Mouse (Mus musculus) adrenal gland, adult 10 weeks (tissue): ENCODE data around the gene Swi5. TPM values are rescaled to one million over a fixed set of nuclear protein-coding genes. Genes with fewer than 3 reads are reported as not detected.

Source experiments
- polyA plus RNA-seq: library from polyadenylated mRNA; stranded (reverse); fragments of 350-450 nt; fragmentation: Illumina TruSeq; extraction: RNeasy Lipid Tissue Mini Kit (QIAGEN cat#74804); gene quantifications from one replicate; pipeline ENCODE4 v1.2.3, GENCODE M21; 2014; ENCODE audit warnings: low read depth, low replicate concordance

The Swi5 gene
- polyA plus RNA-seq = 367 TPM

DNA sequence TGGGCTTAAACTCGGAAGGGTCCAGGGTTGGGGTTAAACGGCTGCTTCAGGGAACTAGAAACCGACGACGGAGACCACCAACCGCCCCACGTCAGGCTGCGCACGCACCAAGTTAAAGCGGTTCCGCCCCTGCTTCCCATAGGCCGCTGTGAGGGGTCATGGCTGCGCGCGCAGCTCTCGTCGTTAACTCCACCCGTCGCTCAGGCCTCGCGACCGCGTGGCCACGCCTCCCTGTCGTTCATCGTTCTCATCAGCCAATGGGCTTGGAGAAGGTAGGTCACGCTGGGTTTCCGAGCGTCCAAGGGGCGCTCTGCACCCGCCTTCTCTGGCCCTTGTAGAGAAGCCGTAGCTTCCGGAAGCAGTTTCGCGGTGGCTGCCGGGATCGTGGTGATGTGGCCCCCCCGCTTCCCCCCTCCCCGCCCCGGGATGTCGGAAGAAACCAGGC lies at the start of gene Swi5:
Swi5 (minus strand) TSS at position 153 of the 445 bp plus-strand sequence.

DNA sequence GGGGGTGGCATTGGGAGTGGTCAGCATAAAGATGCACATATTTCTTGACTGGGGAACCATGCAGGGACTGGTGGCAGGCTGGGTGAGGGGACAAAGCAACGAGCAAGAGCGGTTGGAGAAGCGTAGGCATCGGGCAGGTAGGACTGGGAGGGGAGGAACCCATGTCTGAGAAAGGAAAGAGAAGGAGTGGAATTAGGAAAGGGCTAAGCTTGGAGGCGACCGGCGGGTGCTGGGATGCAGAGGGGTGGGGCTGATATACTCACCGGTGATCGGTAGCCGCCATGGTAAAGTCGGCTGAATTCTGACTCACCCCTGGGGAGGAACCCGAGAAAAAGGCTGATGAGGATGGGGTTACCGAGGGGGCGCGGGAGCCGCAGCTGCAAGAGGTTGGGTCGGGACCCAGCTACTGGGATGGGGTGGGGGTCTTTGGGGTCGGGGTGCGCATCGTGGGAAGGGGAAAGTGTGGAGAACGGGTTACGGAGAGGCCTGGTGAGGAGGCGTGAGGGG lies 488 bp downstream of the Swi5 start, which contains the start of gene Golga2:
Golga2 (plus strand) TSS at position 51 of the 507 bp plus-strand sequence.

DNA sequence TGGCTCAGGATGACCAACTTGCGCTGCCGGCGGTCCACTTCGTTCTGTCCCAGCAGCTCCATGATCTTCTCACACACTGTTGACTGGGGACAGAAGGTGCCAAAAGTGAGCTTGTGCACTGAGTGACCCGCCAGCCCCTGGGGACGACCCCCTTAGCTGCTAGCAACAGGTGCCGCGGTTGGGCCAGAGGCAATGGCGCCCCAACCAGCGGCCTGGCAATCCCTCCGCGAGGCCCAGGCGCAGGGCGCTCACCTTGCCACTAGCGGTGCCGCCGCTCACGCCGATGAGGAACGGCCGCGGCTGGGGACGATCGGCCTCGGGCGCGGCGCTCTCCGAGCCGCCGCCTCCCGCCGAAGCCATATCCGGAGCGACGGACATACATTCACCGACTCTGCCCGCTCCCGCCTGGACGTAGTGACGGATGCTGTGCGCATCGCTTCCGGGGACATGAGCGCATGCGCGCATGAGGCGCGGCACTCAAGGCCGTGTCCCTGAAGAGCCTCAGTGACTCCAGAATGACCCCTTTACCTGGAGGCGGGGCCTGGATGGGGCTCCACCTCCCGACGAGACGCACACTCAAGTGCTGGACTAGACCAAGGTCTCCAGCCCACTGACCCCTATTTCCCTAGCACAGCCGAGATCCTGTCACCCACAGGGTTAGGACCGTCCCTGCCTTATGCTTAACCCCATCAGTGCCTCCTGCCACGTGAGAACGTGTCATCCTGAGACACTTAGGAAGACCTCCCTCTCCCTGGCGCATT lies 28.0 kb downstream of the Swi5 start, which contains the start of gene Uck1:
Uck1 (minus strand) TSS at position 503 of the 761 bp plus-strand sequence.

GRCm38 (mm10) chr2:32235886-32236759 lies 51.8 kb downstream of the Swi5 start, which contains the start of gene Pomt1:
TSS of gene Pomt1 (plus strand) at chr2:32236590.

Other genes with a start within 250 kb of the Swi5 start
- gene Fam78a, start 203.2 kb downstream of the Swi5 start, polyA plus RNA-seq = 0.29 TPM
- gene Plpp7, start 192.5 kb downstream of the Swi5 start, polyA plus RNA-seq = 0.58 TPM
- gene Prrc2b, start 137.0 kb downstream of the Swi5 start, polyA plus RNA-seq = 47.2 TPM
- gene Pomt1, start 51.5 kb downstream of the Swi5 start, polyA plus RNA-seq = 13.4 TPM
- gene Uck1, start 27.9 kb downstream of the Swi5 start, polyA plus RNA-seq = 31.3 TPM
- gene Golga2, start 691 bp downstream of the Swi5 start, polyA plus RNA-seq = 32.3 TPM
- gene Ciz1, start 64.3 kb upstream of the Swi5 start, polyA plus RNA-seq = 8.1 TPM
- gene Dnm1, start 65.3 kb upstream of the Swi5 start, polyA plus RNA-seq = 2.3 TPM
- gene 1110008P14Rik, start 93.9 kb upstream of the Swi5 start, polyA plus RNA-seq = 10.9 TPM
- gene Lcn2, start 100.2 kb upstream of the Swi5 start, polyA plus RNA-seq = not detected
- gene Ptges2, start 107.8 kb upstream of the Swi5 start, polyA plus RNA-seq = 4.5 TPM
- 0.82 TPM for gene Naif1, start 162.4 kb upstream of the Swi5 start, polyA plus RNA-seq
- gene Slc25a25, start 163.4 kb upstream of the Swi5 start, polyA plus RNA-seq = 10.1 TPM
- 8.6 TPM for gene Fam102a, start 247.3 kb upstream of the Swi5 start, polyA plus RNA-seq